Mouse (Mus musculus) mouse embryonic stem cell (cell line): ENCODE data around the gene Tomm6.

Experiments
- in situ Hi-C, 2 experiments: fragments of 300-500 bp; cut with MboI; formaldehyde crosslinking; loops; 1 replicate in 1 of 2; 3 replicates in 1 of 2; pipeline ENCODE4 v1.14.3; 2019 to 2020; ENCODE audit warnings: low sequenced_read_pairs in 2 of 2, low pct_unique_long_range_greater_than_20kb in 1 of 2, mixed read lengths in 1 of 2; ENCODE audit not compliant: unreplicated experiment in 1 of 2

Gene Tomm6

GRCm38 (mm10) chr17:47688344-47688607, at the start of gene Tomm6:
TSS of gene Tomm6 (minus strand) at chr17:47688386.
- in situ Hi-C loops = no loop called here

GRCm38 (mm10) chr17:47737271-47738065, 49.3 kb upstream of the Tomm6 start:
- in situ Hi-C loops = no loop called here

GRCm38 (mm10) chr17:47736856-47737255, 48.7 kb upstream of the Tomm6 start, which contains the start of gene Tfeb:
TSS of gene Tfeb (plus strand) at chr17:47737030.
- in situ Hi-C loops = no loop called here

- in situ Hi-C loops = no loop called here
Measured at GRCm38 (mm10) chr17:47735553-47736100, 47.4 kb upstream of the Tomm6 start.

GRCm38 (mm10) chr17:47730633-47731575, 42.7 kb upstream of the Tomm6 start:
- in situ Hi-C loops = no loop called here

GRCm38 (mm10) chr17:47726566-47726965, 38.4 kb upstream of the Tomm6 start, which contains the start of gene Pgc:
TSS of gene Pgc (plus strand) at chr17:47726842.
- in situ Hi-C loops = no loop called here

- in situ Hi-C loops = no loop called here
Measured at GRCm38 (mm10) chr17:47721183-47721582, 33.0 kb upstream of the Tomm6 start.

GRCm38 (mm10) chr17:47715037-47715436, 26.9 kb upstream of the Tomm6 start:
- in situ Hi-C loops = no loop called here

- in situ Hi-C loops = no loop called here
Measured at GRCm38 (mm10) chr17:47712889-47713571, 24.8 kb upstream of the Tomm6 start.

GRCm38 (mm10) chr17:47711883-47712282, 23.7 kb upstream of the Tomm6 start:
- in situ Hi-C loops = no loop called here

- in situ Hi-C loops = no loop called here
Measured at GRCm38 (mm10) chr17:47710036-47710435, 21.9 kb upstream of the Tomm6 start.

- in situ Hi-C loops = no loop called here
Measured at GRCm38 (mm10) chr17:47708972-47709371, 20.8 kb upstream of the Tomm6 start.

- in situ Hi-C loops = no loop called here
Measured at GRCm38 (mm10) chr17:47707961-47708360, 19.8 kb upstream of the Tomm6 start.

- in situ Hi-C loops = no loop called here
Measured at GRCm38 (mm10) chr17:47706196-47706595, 18.0 kb upstream of the Tomm6 start.

GRCm38 (mm10) chr17:47704692-47705091, 16.5 kb upstream of the Tomm6 start:
- in situ Hi-C loops = no loop called here

GRCm38 (mm10) chr17:47703556-47703955, 15.4 kb upstream of the Tomm6 start:
- in situ Hi-C loops = no loop called here

GRCm38 (mm10) chr17:47702548-47703345, 14.6 kb upstream of the Tomm6 start:
- in situ Hi-C loops = no loop called here

- in situ Hi-C loops = no loop called here
Measured at GRCm38 (mm10) chr17:47701793-47702192, 13.6 kb upstream of the Tomm6 start.
